Mouse (Mus musculus) cortical plate, adult 2 months (tissue): ENCODE results near the gene Bmpr1b.

Experiments used
- CTCF ChIP-seq: fragments of 200-500 bp; IDR thresholded peaks from 2 replicates; pipeline ENCODE4 v1.5.1; 2011; ENCODE audit warnings: mild to moderate bottlenecking, control low read depth, low read length; ENCODE audit not compliant: insufficient read depth; ENCODE audit errors: extremely low read depth
- POLR2A ChIP-seq: fragments of 200-500 bp; IDR thresholded peaks from 2 replicates; pipeline ENCODE4 v1.6.1; 2011; ENCODE audit warnings: mild to moderate bottlenecking, low read length, control low read depth; ENCODE audit not compliant: insufficient read depth; ENCODE audit errors: extremely low read depth

- TF ChIP-seq CTCF (no peak), POLR2A (no peak)
Measured at GRCm38 (mm10) chr3:141828301-141828700, 340.9 kb downstream of the Bmpr1b start.
